Mouse (Mus musculus): ENCODE measurements around the gene B4galnt3.

DNA sequence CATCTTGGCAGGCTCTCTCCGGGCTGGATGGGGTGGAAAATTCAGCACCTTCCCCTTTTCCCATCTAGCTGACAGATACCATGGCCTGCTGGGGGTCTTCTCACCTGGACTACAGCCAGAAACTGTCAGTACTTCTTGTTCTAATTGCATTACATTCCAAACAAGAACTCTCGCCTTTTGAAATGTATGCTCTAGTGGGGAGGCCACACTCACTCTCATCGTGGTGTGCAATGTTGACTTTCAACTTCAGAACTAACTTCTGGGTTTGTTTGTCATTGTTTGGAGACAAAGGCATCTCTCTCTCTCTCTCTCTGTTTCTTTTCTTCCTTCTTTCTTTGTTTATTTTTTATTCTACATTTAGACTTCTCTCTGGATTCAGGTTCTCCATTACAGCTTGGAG is 107.8 kb downstream of the B4galnt3 start:
- TF ChIP-seq POLR2A (IDR thresholded peaks at IDR 0.05; ENCODE audit: extremely low read depth, insufficient read depth, low read length): no peak
- no peak for TF ChIP-seq CTCF (IDR thresholded peaks at IDR 0.05; ENCODE audit: low read depth, low read length)

Measured in liver, adult 2 months (tissue).